Mouse (Mus musculus) testis, adult 2 months (tissue): ENCODE measurements around the gene Diaph3. TPM values are rescaled to one million over a fixed set of nuclear protein-coding genes. Genes with fewer than 3 reads are reported as not detected.

Source experiments
- H3K27ac ChIP-seq: fragments of 200-500 bp; 2 replicates; pipeline ENCODE4 v1.5.1; 2012; ENCODE audit warnings: low read depth, low read length; ENCODE audit not compliant: control insufficient read depth, insufficient read depth
- H3K27me3 ChIP-seq: fragments of 200-500 bp; 2 replicates; pipeline ENCODE4 v1.6.1; 2012; ENCODE audit warnings: mild to moderate bottlenecking, low read length, moderate library complexity; ENCODE audit not compliant: control insufficient read depth, insufficient read depth
- H3K36me3 ChIP-seq: fragments of 200-500 bp; 2 replicates; pipeline ENCODE4 v1.6.1; 2012; ENCODE audit warnings: mild to moderate bottlenecking, low read length; ENCODE audit not compliant: control insufficient read depth, insufficient read depth
- H3K4me1 ChIP-seq: fragments of 200-500 bp; 2 replicates; pipeline ENCODE4 v1.6.1; 2012; ENCODE audit warnings: low read length; ENCODE audit not compliant: control insufficient read depth, insufficient read depth
- H3K4me3 ChIP-seq: fragments of 200-500 bp; 2 replicates; pipeline ENCODE4 v1.5.1; 2012; ENCODE audit warnings: low read depth, mild to moderate bottlenecking, low read length, moderate library complexity, mixed read lengths; ENCODE audit not compliant: control insufficient read depth
- CTCF ChIP-seq: fragments of 200-500 bp; IDR thresholded peaks from 2 replicates; pipeline ENCODE4 v1.5.1; 2012; ENCODE audit warnings: low read depth, mild to moderate bottlenecking, inconsistent platforms, low read length, moderate library complexity; ENCODE audit not compliant: control insufficient read depth, insufficient read depth, insufficient replicate concordance
- POLR2A ChIP-seq: fragments of 200-500 bp; IDR thresholded peaks from 2 replicates; pipeline ENCODE4 v1.6.1; 2012; ENCODE audit warnings: low read depth, mild to moderate bottlenecking, inconsistent platforms, low read length, moderate library complexity; ENCODE audit not compliant: control insufficient read depth
- polyA plus RNA-seq: library from polyadenylated mRNA; depleted of rRNA; stranded (reverse); fragments of >200 nt; gene quantifications from 2 replicates; pipeline ENCODE4 v1.2.3, GENCODE M21; 2012

Diaph3 gene
- polyA plus RNA-seq, 1 experiment, result 13.0 TPM

- H3K27ac ChIP-seq, result no peak overlapping the region
- TF ChIP-seq CTCF (no peak), POLR2A (no peak)
Measured at GRCm38 (mm10) chr14:86788880-86789641, 352.0 kb downstream of the Diaph3 start.

GRCm38 (mm10) chr14:86786866-86787265 lies 354.2 kb downstream of the Diaph3 start:
- no peak overlapping the region for H3K27ac ChIP-seq
- no peak overlapping the region for H3K4me3 ChIP-seq
- no peak for TF ChIP-seq CTCF
- TF ChIP-seq POLR2A, result no peak
- no peaks in the 10 kb centered on the region for H3K27me3 ChIP-seq
- H3K4me1 ChIP-seq, result no peaks in the 10 kb centered on the region
- H3K36me3 ChIP-seq, result no peaks in the 10 kb centered on the region

More at GRCm38 (mm10) chr14:86788880-86789641, 352.0 kb downstream of the Diaph3 start:
- Histone ChIP-seq H3K27me3 (no peaks in the 10 kb centered on the region), H3K4me1 (no peaks in the 10 kb centered on the region), H3K36me3 (no peaks in the 10 kb centered on the region), H3K4me3 (peak overlapping the region; percentile 35; the same call in 1 of the 2 replicates)

GRCm38 (mm10) chr14:86781553-86782273 lies 359.3 kb downstream of the Diaph3 start:
- no peak overlapping the region for H3K27ac ChIP-seq
- H3K4me3 ChIP-seq, result no peak overlapping the region
- TF ChIP-seq POLR2A (no peak), CTCF (no peak)
- no peaks in the 10 kb centered on the region for H3K4me1 ChIP-seq
- H3K27me3 ChIP-seq, result no peaks in the 10 kb centered on the region
- no peaks in the 10 kb centered on the region for H3K36me3 ChIP-seq

- H3K27ac ChIP-seq, result no peak overlapping the region
Measured at GRCm38 (mm10) chr14:86773311-86773710, 367.7 kb downstream of the Diaph3 start.

GRCm38 (mm10) chr14:86772176-86773150 lies 368.6 kb downstream of the Diaph3 start:
- no peaks in the 10 kb centered on the region for H3K36me3 ChIP-seq
- no peaks in the 10 kb centered on the region for H3K4me1 ChIP-seq
- TF ChIP-seq CTCF, result no peak
- TF ChIP-seq POLR2A, result no peak
- H3K4me3 ChIP-seq, result no peak overlapping the region
- no peaks in the 10 kb centered on the region for H3K27me3 ChIP-seq
- H3K27ac ChIP-seq, result no peak overlapping the region

More at GRCm38 (mm10) chr14:86773311-86773710, 367.7 kb downstream of the Diaph3 start:
- TF ChIP-seq CTCF (no peak), POLR2A (no peak)
- H3K27me3 ChIP-seq, result no peaks in the 10 kb centered on the region
- no peaks in the 10 kb centered on the region for H3K4me1 ChIP-seq
- no peaks in the 10 kb centered on the region for H3K36me3 ChIP-seq
- no peak overlapping the region for H3K4me3 ChIP-seq

- Histone ChIP-seq H3K27me3 (no peaks in the 10 kb centered on the region), H3K4me1 (no peaks in the 10 kb centered on the region), H3K36me3 (no peaks in the 10 kb centered on the region), H3K27ac (no peak overlapping the region), H3K4me3 (no peak overlapping the region)
- no peak for TF ChIP-seq CTCF
- TF ChIP-seq POLR2A, result no peak
Measured at GRCm38 (mm10) chr14:86764286-86764685, 376.7 kb downstream of the Diaph3 start.
